Mouse (Mus musculus) cerebellum, postnatal 14 days (tissue): ENCODE data around the gene Lrrn2.
A peak's percentile ranks its signal among the peaks of the same experiment; 100 is the strongest.

Experiments
- DNase-seq, 2 experiments: peaks; one replicate each; pipeline ENCODE4 v3.0.0; 2021; ENCODE audit warnings: mixed read lengths in 2 of 2

Lrrn2 gene

GRCm38 (mm10) chr1:132880161-132881005 is at the start of gene Lrrn2:
Gene Lrrn2 (plus strand): TSS chr1:132880273.
- DNase-seq = peak; percentile 82 to 84

DNA sequence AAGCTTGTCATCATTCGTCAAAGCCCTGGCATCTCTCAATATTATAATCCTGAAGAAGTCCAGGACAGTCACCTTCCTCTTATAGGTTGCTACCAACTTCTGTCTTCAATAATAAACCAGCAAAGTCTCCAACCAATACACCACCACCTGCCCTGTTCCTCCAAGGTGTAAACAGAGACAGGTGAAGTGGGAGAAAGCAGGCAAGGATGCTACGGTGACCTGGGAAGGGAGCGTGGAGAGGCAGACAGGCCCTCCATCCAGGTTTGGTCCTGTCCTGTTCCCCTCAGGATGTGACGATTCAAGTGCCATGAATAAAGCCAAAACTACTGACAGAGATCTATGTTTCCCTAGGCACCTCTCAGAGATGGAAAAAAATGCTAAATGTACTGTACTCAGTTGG is 48.1 kb upstream of the Lrrn2 start:
- DNase-seq = no peak

- no peak for DNase-seq
These were observed 46.0 kb upstream of the Lrrn2 start for GRCm38 (mm10) chr1:132834037-132834436.

DNA sequence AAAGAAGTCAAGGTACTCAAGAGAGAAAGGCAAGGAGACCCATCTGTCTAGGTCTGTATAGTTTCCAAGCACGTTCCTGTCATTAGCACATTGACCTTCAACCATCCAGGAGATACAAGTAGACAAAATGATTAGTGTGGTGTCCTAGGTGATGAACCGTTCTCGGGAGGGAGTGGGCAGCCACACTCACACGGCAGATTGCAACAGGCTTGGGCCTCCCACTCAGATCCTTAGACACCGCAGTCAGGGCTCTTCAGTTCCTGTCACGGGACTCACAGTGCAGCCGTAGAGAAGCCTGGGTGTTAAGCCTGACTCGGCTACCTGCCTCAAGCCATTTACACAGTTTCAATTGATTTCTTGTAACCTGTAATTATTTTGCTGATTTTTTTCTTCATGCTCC is 43.2 kb upstream of the Lrrn2 start:
- no peak for DNase-seq

DNA sequence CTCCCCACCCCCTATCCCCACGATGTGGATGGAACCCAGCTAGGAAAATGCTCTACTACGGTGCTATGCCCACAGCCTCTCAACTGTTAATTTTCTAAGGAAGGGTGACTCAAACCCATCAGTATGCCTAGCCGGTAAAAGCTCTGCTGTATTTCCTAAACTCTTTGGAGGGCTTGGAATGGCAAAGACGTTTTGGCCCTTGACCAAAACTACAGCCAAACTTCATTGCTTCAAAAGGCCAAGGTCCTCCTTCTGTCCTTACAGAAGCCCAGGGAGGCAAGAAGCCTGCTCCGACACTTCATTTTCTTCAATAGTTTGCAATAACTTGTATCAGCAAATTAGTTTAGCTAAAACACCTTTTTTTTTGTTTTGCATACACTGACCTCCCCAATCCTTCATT is 42.4 kb upstream of the Lrrn2 start:
- DNase-seq = no peak

DNA sequence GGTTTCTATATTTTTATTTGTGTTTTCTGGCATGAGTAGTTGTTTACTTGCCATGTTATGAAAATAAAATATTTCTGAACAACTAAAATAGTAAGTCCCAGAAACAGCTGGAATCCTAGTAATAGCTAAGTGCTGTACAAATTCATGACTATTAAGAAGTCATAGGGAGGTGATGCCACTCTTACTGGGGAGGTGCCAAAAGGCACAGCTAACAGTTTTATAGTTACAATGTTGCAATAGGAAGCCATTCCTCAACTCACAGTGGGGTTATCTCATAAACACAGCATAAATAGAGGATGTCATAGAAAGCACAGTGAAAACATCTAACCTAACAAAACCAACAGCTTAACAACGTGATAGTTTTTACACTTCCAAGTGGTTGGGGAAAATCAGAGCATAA is 41.7 kb upstream of the Lrrn2 start:
- no peak for DNase-seq

- no peak for DNase-seq
These were observed 36.5 kb upstream of the Lrrn2 start for GRCm38 (mm10) chr1:132843612-132844011.

GRCm38 (mm10) chr1:132844088-132844804 is 35.8 kb upstream of the Lrrn2 start:
- peak; percentile 36 to 58 for DNase-seq

DNA sequence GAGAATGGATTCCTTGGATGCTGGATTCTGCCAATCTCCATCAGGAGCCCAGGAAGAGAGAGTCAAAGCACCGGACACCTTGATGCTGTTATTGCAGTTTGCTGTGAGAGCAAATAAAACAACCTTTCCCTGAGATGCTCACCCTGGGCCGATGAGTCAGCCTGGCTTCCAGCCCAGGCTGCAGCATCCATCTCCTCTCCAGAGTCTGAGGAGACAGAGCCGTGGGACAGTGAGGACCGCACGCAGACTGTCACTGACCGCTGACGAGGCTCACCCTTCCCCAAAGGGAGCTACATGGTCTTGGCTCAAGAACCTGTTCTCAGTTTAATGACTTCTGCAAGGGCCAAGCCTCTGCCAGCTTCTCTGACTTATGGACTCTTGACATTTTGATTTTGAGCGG is 34.3 kb upstream of the Lrrn2 start:
- DNase-seq = peak; percentile 23 to 54

DNA sequence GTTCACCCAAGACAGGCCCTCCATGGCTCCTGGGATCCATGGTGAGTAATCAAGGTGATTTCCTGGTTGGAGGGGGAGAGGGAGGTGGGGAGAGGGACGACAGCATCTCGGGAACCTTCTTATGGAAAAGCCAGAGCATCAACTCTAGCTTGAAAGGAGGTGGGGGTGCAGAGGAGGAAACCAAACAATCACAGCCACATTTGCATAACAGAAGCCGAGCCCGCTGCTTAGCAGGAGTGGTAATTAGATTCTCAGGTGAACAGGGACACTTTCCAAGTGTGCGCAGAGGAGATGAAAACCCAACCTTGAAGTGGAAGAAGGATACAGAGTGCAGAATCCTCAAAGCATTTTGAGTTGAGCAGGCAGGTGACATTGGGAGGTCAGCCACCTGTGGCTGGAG is 29.3 kb upstream of the Lrrn2 start:
- DNase-seq = no peak

DNA sequence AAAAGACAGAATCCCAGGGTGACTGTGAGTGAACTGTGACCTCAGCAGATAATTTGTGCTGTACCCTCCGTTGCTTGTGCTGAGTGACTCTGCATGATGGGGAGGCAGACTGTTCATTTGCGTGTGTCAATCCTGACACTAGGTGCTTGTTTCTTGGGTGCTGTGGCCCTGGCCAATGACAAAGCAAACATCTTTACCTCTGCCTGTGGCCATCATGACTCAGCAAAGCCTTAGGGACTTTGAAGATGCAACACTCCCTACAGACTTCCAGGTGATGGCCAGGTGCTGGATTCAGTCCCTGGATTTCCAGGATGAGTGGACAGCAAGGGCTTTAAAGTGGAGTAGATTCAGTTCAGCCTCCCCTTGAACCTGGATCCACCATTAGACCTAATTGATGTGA is 28.8 kb upstream of the Lrrn2 start:
- no peak for DNase-seq

DNA sequence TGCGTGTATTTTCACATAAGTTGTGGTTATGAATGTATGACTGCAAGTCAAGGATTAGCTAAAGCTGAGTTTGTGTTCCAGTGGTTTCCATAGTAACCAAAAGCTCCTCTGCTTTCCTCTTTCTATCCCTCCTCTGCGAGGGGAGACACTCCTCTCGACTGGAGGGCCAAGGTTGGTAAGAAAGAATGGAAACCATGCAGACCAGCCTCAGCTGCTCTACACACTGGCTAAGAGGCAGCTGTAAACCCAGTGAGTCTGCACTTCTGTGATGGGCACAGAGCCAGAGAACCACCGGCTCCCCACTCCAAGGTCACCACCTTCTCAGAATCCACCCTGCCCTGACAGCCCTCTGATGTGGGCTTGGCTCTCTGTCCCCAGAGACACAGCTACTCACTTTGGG is 28.3 kb upstream of the Lrrn2 start:
- DNase-seq = no peak

DNA sequence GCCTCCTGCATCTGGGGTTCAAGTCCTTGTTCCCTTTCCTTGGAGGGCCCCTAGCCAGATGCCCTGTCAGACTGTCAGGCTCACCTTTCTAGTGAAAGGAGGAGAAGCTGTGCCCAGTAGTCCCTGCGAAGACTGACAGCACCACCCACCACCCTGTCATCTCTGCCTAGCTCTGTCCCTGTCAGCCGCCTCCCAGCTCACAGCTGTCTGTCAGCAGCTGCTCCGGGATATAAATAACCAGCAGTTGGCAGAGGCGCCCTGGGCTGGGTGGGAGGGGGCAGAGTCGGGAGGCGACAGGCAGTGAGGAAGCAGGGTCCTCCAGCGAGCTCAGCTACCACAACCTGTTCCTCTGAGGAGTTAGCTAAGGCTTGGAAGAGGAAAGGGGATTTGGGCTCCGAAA is 26.8 kb upstream of the Lrrn2 start:
- no peak for DNase-seq

DNA sequence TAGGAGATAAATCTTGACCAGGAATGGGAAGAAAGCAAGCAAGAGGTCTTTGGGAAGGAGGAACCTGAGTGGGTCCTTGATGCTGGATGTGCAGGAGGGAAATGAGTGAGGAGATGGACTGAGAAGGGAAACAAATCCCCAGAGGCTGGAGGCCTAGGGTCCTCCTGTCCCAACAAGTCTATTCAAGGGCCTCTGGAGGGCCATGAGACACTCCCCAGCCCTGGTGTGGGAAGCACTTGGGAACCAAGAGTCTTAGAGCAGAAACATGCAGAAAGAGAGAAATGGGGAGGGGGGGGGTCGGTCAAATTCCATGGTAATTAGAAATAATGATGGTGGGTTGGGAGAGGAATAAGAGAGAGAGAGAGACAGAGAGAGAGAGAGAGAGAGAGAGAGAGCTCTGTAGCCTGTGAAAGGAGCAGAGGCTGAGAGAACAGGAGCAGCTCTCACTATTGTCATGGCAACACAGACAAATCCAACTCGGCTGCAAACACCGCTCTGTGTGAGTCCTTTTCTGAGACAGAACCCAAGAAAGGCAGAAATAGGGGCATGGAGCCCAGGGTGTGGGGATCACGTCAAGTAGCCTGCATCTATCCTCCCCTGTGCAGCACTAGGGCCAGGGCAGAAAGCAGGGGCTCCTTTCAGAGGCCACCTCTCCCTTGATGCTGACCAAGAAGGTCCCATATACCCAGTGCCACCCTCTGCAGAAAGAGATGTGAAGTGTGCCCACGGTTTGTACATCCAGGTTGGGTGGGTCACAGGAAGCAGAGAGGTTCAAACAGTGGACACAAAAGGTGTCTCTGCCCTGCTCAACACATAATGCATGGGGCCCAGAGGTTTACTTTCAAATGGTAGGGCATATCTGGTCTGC is 21.3 kb upstream of the Lrrn2 start:
- no peak for DNase-seq

DNA sequence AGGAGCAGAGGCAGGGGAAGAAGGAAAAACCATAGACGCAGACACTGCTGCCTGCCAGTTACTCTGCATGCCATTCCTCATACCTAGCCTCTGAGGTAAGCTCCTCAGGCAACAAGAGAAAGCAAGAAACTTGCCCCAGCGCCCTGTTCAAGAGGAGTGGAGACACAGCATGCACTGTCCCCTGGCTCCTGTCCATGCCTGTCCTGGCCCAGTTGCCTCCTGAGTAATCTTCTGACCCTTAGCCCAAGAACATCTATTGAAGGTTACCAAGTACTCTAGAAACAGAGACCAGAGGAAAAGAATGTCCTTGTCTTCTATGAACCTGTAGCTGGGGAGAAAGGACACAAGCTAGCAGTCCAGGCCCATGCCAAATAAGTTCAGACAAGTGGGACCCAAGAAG is 15.9 kb upstream of the Lrrn2 start:
- no peak for DNase-seq

DNA sequence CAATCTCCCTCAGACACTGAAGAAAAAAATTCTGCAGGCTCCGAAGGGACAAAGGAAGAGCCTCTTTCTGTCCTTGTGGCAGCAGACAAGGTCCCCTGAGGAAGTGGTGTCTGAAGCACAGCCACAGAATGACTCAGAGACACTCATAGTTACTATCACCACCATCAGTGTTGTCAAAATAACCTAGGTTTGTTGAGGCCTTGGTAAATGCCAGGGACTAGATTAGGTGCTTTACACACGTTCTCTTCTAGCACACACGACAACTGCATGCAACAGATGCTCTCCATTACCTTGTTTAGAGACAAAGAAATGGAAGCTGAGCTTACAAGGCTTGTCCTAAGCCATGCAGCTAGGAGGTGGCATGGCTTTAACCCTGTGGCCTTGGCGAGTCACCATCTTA is 14.5 kb upstream of the Lrrn2 start:
- no peak for DNase-seq

GRCm38 (mm10) chr1:132870327-132870726 is 9.7 kb upstream of the Lrrn2 start:
- DNase-seq = peak in 1 of 2 experiments; percentile 53

GRCm38 (mm10) chr1:132878951-132879610 is 992 bp upstream of the Lrrn2 start:
- DNase-seq = no peak

- peak in 1 of 2 experiments; percentile 46 for DNase-seq
These were observed 292 bp upstream of the Lrrn2 start for GRCm38 (mm10) chr1:132879801-132880160.

GRCm38 (mm10) chr1:132881041-132881761 is 1.1 kb downstream of the Lrrn2 start:
- DNase-seq = peak; percentile 79 to 82

DNA sequence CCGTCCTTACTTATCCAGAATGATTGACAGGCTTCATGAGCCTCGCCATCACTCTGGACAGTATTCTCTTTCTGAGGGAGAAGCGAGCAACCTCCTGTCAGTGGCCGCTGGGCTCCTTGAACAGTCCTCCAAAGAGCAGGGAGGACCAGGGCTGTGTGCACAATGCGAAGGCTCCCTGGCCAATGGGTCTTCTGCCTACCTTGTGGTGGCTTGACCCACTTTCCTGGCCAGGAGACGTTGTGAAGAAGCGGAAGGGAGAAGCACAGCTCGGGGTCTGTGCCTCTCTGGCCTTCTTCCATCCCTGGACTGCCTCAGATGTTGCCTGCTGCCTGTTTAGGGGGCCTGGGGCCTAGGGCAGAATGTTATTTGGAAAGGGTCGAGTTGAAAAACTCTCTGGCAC is 1.8 kb downstream of the Lrrn2 start:
- peak in 1 of 2 experiments; percentile 60 for DNase-seq

- DNase-seq = peak in 1 of 2 experiments; percentile 61
These were observed 5.6 kb downstream of the Lrrn2 start for GRCm38 (mm10) chr1:132885701-132886100.
